Mouse (Mus musculus): ENCODE results near the gene Shc3. TPM values are rescaled to one million over a fixed set of nuclear protein-coding genes. Genes with fewer than 3 reads are reported as not detected.

Gene Shc3
- total RNA-seq (2014; fragmentation: Nextera tagmentation) (not detected in 2 replicates), total RNA-seq (2017) (not detected in 2 replicates)

DNA sequence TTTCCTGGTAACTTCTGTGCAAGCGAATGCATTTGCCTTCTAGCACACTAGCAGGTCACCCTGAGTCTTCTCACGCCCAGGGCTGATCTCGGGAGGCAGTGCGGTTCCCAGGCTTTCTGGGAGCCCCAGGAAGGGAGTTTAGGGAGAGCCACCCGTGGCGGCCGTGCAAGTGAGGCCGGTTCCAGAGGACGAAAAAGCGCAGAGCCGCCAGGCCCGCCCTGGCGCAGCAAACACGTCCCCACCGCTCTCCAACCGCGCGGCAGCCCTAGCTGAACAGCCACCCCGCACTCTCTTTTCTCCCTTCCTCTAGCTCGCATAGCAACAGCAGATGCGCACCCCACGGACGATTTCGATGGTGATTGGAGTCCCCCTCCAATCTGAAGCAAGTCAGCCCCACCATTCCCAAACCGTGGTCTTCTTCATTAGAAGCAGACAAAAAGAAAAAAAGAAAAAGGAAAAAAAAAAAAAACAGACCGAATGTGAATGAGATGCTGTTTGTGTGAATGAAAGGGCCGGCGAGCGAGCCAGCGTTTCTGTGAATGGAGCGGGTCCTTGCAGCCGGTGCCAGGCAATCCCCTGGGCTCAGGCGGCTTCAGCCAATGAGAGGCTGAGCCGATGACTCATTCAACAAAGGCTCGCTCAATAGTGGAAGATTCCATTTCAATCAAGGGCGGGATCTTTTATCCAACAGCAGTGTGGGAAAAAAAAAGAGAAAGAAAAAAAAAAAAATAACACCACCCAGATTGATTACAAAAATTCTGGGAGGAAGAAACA lies at the start of gene Shc3:
TSS of gene Shc3 (minus strand) at position 509 of the 774 bp plus-strand sequence.
- no peak for ATAC-seq (replicated peaks; ENCODE audit: poor library complexity, severe bottlenecking)

- no peak for ATAC-seq (replicated peaks; ENCODE audit: poor library complexity, severe bottlenecking)
Observed at GRCm38 (mm10) chr13:51618602-51619001, 49.4 kb upstream of the Shc3 start.

DNA sequence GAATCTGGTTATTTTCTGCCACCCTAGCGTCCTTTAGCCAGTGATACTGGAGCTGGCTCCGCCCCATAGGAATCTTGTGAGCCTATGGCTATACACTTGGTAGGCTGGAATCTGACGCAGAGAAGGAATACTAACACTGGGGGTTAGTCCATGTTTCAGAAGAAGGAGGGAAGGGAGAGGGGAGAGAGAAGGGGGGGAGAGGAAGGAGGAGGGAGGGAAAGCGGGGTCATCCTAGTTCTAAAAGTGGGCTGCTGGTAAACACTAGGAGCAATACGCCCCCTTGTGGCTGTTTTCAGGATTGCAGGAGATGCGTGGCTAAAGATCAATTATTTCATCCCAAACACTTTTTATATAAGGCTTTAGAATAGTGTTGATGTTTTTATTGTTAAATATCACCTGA lies 48.6 kb upstream of the Shc3 start:
- ATAC-seq (replicated peaks; ENCODE audit: poor library complexity, severe bottlenecking): peak; percentile 58

- no peak for ATAC-seq (replicated peaks; ENCODE audit: poor library complexity, severe bottlenecking)
Observed at GRCm38 (mm10) chr13:51617306-51617705, 48.1 kb upstream of the Shc3 start.

DNA sequence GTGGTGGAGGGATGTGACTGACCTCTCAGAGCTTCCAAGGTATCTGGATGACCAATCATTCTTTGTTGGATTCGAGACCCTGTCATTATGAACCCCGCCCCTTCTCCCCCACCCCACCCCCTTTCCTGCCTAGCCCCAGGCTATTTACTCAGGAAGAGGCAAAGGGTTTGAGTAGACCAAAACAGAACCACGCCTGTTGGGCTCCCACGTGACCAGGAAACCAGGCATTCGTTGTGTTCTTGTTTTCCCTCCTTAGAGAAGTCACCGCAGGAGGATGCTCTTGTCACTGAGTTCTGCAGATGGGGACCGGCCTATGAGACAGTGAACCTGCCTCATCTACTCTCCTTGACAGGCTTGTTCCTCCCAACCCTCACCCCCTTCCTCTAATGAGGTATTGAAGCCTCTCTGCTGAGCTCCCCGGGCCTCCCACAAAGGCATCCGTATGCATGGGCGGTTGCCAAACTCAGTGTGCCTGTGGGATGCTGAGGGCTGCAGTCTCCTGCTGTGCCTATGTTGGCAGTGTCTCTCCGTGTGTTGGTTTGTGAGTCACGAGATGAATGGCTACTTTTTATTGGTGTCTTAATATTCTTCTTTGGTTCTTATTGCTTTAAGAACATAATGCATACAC lies 47.3 kb upstream of the Shc3 start:
- 0 out of 2 replicates have a peak, but pooled peaks have one; percentile 12 for ATAC-seq (replicated peaks; ENCODE audit: poor library complexity, severe bottlenecking)

GRCm38 (mm10) chr13:51615815-51616214 lies 46.6 kb upstream of the Shc3 start:
- peak; percentile 59 for ATAC-seq (replicated peaks; ENCODE audit: poor library complexity, severe bottlenecking)

DNA sequence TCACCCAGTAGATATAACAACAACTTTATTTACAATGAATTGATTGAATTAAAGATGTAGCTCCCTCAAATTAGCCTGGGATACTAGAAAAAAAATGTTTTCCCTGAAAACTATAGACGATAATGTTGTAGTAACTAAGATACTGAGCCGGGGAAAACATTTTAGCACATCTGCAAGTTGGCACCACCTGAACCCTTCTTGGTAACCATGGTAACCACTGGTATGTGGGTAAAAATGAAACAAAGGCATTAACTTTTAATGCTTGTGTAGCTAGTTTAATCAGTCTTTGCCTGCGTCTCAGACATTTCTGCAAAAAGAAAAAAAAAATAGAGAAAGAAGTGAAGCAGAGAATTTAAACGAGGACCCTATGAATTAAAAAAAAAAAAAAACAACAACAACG lies 42.3 kb upstream of the Shc3 start:
- no peak for ATAC-seq (replicated peaks; ENCODE audit: poor library complexity, severe bottlenecking)

DNA sequence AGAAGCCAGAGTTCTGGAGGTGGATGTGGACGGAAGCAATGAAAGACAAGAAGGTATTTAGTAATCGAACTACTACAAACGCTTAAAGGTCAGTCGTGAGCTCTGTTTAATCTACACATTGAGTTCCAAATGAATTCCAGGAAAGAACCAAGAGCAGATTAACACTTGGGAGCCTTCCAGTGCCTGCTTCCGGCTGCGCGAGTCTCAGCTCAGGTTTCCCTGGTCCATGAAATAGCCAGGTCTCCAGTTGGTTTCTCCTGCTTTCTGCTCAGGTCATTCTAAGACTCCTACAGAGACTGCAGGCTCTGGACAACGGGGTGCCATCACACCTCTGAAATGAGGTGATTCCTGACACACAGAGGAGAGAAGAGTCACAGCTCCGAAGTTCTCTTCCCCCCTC lies 41.8 kb upstream of the Shc3 start:
- ATAC-seq (replicated peaks; ENCODE audit: poor library complexity, severe bottlenecking): no peak

GRCm38 (mm10) chr13:51609231-51609630 lies 40.0 kb upstream of the Shc3 start:
- no peak for ATAC-seq (replicated peaks; ENCODE audit: poor library complexity, severe bottlenecking)

- no peak for ATAC-seq (replicated peaks; ENCODE audit: poor library complexity, severe bottlenecking)
Observed at GRCm38 (mm10) chr13:51603894-51604244, 34.6 kb upstream of the Shc3 start.

DNA sequence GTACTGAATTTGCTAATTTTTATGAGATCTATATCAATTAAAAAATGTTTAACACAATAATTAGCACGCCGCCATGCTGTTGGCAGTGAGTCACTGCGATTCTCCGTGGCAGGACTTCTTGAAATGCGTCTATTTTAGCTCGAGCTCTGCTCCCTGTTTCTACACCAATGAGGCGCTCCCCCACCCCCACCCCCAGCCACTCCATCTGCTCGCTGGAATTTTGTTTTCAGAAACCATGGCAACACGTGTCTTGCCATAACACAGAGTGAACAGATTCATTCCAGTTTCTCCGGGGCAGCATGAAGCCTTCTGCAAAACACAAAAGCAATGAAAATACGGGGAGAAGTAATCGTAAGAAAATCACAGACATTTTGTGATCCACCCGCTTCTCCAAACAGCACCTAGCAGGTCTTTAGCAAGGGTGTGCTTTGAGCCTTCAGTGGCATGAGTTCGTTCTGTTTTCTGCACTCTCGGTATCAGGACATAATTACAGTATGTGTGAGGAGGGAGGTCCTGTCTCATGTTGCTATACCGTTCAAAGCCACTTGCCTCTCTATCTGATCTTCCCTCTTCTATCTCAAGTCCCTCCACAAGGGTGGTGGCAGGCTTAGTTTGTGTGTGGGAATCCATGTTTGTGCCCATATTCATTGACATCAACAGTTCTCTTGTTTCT lies 34.1 kb upstream of the Shc3 start:
- ATAC-seq (replicated peaks; ENCODE audit: poor library complexity, severe bottlenecking): no peak

DNA sequence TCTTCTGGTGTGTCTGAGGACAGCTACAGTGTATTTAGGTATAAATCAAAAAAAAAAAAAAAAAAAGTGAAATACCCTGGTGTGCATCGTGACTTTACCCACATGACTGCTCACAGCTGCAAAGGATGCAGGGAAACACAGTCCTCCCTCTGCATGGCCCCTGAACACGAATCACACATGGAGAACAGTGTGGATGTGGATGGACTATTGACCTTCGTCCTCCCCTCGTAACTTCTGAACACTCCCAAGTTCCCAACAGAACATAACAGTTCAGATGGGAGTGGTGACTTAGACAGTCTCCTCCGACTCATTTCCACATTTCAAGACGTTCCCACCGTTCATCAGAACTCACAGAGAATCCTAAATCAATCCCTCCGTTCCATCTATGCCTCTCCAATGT lies 33.5 kb upstream of the Shc3 start:
- no peak for ATAC-seq (replicated peaks; ENCODE audit: poor library complexity, severe bottlenecking)

- ATAC-seq (replicated peaks; ENCODE audit: poor library complexity, severe bottlenecking): peak; percentile 65
Observed at GRCm38 (mm10) chr13:51600169-51600568, 30.9 kb upstream of the Shc3 start.

DNA sequence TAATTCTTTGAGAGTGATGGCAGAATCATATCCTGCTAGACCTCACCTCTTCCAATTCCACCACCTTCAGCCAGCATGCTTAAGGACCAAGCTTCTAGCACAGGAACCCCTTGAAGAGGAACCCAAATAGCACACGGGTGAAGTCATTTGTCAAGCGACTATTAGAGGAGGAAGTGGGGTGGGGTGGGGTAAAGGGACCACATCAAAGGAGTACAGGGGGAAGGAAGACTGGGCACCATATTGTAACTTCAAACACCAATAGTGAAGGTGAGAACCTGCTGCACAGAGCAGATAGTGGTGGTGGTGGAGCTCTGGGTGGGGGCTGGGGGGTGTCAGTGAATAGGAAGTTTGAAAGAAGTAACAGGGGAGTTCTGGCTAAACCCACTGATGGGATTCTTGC lies 28.8 kb upstream of the Shc3 start:
- ATAC-seq (replicated peaks; ENCODE audit: poor library complexity, severe bottlenecking): no peak

GRCm38 (mm10) chr13:51595404-51595803 lies 26.2 kb upstream of the Shc3 start:
- no peak for ATAC-seq (replicated peaks; ENCODE audit: poor library complexity, severe bottlenecking)

DNA sequence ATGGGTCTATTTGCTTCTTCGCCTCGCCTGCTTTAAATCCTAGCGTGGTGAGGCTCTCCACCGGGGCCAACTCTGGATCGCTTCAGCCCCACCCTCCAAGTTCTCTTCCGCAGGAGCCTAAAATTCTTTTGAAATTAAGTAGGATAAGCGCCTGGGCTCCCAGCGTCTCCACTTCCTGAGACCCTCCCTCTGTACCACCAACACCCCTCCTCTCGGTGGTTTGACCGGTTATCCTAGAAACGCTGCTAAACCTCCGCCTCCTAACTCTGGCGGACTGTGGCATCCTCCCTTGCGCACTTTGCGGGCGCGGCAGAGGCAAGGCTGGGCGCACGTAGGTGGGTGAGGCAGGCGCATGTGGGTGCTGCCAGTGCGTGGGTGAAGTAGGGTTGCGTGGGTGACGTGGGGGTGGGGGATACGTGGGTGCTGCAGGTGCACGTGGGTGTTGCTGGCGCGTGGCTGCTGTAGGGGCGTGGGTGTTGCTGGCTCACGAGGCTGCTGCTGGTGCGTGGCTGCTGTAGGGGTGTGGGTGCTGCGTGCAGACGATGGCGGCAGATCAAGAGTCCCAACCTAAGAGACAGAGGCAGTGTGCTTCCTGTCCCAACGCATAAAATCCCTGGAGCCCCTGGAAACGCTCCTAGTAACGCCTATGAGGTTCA lies 25.6 kb upstream of the Shc3 start:
- 0 out of 2 replicates have a peak, but pooled peaks have one; percentile 14 for ATAC-seq (replicated peaks; ENCODE audit: poor library complexity, severe bottlenecking)

DNA sequence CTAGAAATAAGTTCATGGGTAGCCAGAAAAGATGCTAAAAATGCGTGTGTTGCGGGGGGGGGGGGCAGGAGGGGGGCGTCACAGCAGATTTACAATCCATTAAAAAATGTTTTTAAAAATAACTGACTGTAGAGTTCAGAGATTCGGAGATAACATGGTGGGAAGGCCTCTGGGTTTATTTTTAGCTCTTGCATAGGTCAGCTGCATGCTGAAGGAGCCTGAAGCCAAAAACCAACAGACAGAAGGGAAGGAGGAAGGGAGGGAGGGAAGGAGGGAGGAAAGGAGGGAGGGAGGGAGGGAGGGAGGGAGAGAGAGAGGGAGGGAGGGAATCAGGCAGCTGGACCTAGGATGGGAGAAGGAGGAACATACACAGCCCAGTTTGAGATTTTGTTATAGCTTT lies 18.8 kb upstream of the Shc3 start:
- ATAC-seq (replicated peaks; ENCODE audit: poor library complexity, severe bottlenecking): no peak

- no peak for ATAC-seq (replicated peaks; ENCODE audit: poor library complexity, severe bottlenecking)
Observed at GRCm38 (mm10) chr13:51582204-51582603, 13.0 kb upstream of the Shc3 start.

- ATAC-seq (replicated peaks; ENCODE audit: poor library complexity, severe bottlenecking): no peak
Observed at GRCm38 (mm10) chr13:51580263-51581044, 11.2 kb upstream of the Shc3 start.

DNA sequence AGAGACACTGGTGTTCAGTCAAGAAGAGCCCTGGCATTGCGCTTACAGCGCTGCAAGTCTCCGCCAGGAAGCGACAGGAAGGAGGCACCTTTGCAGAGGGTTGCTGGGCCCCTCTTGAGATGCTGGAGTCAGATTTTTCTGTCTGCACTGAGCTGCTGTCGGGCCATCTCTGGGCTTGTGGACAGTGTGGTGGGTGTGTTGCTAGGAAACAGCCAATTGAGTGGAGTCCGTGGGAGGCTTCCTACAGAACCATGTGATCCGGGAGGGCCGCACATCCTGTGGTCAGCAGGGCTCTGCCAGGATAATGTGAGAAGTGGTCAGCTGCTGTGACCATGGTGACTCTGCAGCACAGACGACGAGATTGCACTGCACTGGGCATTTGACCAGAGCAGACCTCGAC lies 4.6 kb upstream of the Shc3 start:
- ATAC-seq (replicated peaks; ENCODE audit: poor library complexity, severe bottlenecking): no peak
